Comparison of ENCODE assay signal across 10 mouse cellular contexts in the genomic region with DNA sequence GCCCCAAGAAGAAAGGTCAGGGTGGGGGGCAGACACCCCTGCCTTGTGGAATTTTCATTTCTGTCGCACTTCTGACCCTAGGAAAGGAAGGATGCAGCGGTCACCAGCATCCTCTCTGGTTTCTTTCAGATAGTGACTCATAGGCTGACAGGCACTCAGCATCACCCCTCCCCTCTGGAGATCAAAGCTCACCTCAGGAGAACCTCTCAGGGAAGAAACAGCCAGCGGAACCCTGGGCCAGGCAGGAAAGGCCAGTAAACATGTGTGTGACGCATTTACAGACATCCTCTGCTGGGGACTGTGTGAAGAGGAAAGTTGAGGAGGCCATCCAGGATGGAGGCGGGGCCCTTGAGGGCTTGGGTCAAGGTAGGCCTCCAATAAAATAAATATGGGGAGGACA. TPM values are rescaled to one million over a fixed set of nuclear protein-coding genes. Genes with fewer than 3 reads are reported as not detected.
A peak's percentile ranks its signal among the peaks of the same experiment; 100 is the strongest.
DNase-seq lines count a peak whose midpoint lies in the region; ATAC-seq and TF ChIP-seq lines count a peak whose summit lies in the region.
"Had no signal": no experiment of that assay in that cellular context is flagged by ENCODE, and none has a peak within 500 bp of the region (broad histone marks: within the 10 kb centered on the region; RNA-seq: fewer than 3 reads in every experiment).

No protein-coding gene starts in this region.

- no peak for TF ChIP-seq CTCF in lung, adult 2 months (IDR thresholded peaks at IDR 0.05; ENCODE audit: insufficient read depth, low read length)

- H3K4me3 ChIP-seq in lung, adult 2 months (replicated peaks; ENCODE audit: extremely low read depth, low read depth, low read length): no peak overlapping the region
- no peak overlapping the region for H3K4me3 ChIP-seq in lung, embryonic 15.5 days
- H3K4me3 ChIP-seq in forebrain, embryonic 15.5 days: no peak overlapping the region
- H3K4me3 ChIP-seq in forebrain, embryonic 14.5 days (ENCODE audit: low read depth, low read length): no peak overlapping the region

- ATAC-seq in lung, embryonic 15.5 days (ENCODE audit: borderline replicate concordance, extremely low read depth, low FRiP score, low TSS enrichment): peak; percentile 57; the same call in 1 of the 2 replicates
- ATAC-seq in forebrain, embryonic 15.5 days (replicated peaks): no peak
- ATAC-seq in forebrain, embryonic 14.5 days: no peak

- H3K27me3 ChIP-seq in lung, embryonic 15.5 days: no peaks in the 10 kb centered on the region
- no peaks in the 10 kb centered on the region for H3K27me3 ChIP-seq in forebrain, embryonic 15.5 days
- H3K27me3 ChIP-seq in forebrain, embryonic 14.5 days (replicated peaks; ENCODE audit: control insufficient read depth, insufficient read depth, low read length): no peaks in the 10 kb centered on the region

- WGBS in lung, adult 2 months: 19% methylated on average over 5 of the region's 5 CpGs
- WGBS in lung, embryonic 15.5 days: 18% methylated on average over 5 of the region's 5 CpGs
- WGBS in forebrain, embryonic 15.5 days: 72% methylated on average over 5 of the region's 5 CpGs
- 75% methylated on average over 5 of the region's 5 CpGs for WGBS in forebrain, embryonic 14.5 days

- no peaks in the 10 kb centered on the region for H3K9me3 ChIP-seq in lung, embryonic 15.5 days
- no peaks in the 10 kb centered on the region for H3K9me3 ChIP-seq in forebrain, embryonic 15.5 days
- no peaks in the 10 kb centered on the region for H3K9me3 ChIP-seq in forebrain, embryonic 14.5 days (replicated peaks; ENCODE audit: control insufficient read depth, low read length)

- no peak overlapping the region for H3K4me2 ChIP-seq in lung, embryonic 15.5 days
- H3K4me2 ChIP-seq in forebrain, embryonic 15.5 days (replicated peaks): no peak overlapping the region
- no peak overlapping the region for H3K4me2 ChIP-seq in forebrain, embryonic 14.5 days (ENCODE audit: low read length)
- H3K4me2 ChIP-seq: hindbrain, embryonic 14.5 days had no signal

- H3K36me3 ChIP-seq in lung, embryonic 15.5 days: no peaks in the 10 kb centered on the region
- H3K36me3 ChIP-seq in forebrain, embryonic 15.5 days: no peaks in the 10 kb centered on the region
- no peaks in the 10 kb centered on the region for H3K36me3 ChIP-seq in forebrain, embryonic 14.5 days (ENCODE audit: control insufficient read depth, insufficient read depth, low read length)

- TF ChIP-seq POLR2A in lung, adult 2 months (IDR thresholded peaks at IDR 0.05; ENCODE audit: borderline replicate concordance, extremely low read depth, low read depth, low read length): no peak

- H3K27ac ChIP-seq in lung, embryonic 15.5 days: no peak overlapping the region
- H3K27ac ChIP-seq in forebrain, embryonic 15.5 days (replicated peaks): no peak overlapping the region
- no peak overlapping the region for H3K27ac ChIP-seq in forebrain, embryonic 14.5 days (ENCODE audit: low read depth, low read length)
- H3K27ac ChIP-seq: hindbrain, embryonic 14.5 days had no signal

- H3K9ac ChIP-seq in lung, embryonic 15.5 days: no peak overlapping the region
- H3K9ac ChIP-seq in forebrain, embryonic 15.5 days (replicated peaks): no peak overlapping the region
- H3K9ac ChIP-seq in forebrain, embryonic 14.5 days (ENCODE audit: low read length): no peak overlapping the region
- H3K9ac ChIP-seq: hindbrain, embryonic 14.5 days had no signal

- DNase-seq in adrenal gland, adult (ENCODE audit: inconsistent age in 2 of 2, low spot score in 1 of 2): peak; percentile 60 to 78
- DNase-seq in adrenal gland, adult 18-20 months (ENCODE audit: low spot score in 2 of 2): no peak
- peak; percentile 30 to 73 for DNase-seq in lung, adult 18-20 months
- no peak for DNase-seq in lung, adult 2 months
- no peak for DNase-seq in forebrain, embryonic 14.5 days (ENCODE audit: low spot score)
- DNase-seq in right cerebral cortex, postnatal 10 days (ENCODE audit: low spot score in 2 of 2): no peak
- DNase-seq: cerebellum, postnatal 25 days had no signal

- H3K4me1 ChIP-seq in lung, adult 2 months (ENCODE audit: control insufficient read depth, insufficient read depth, low read length): peaks cover 8% of the 10 kb centered on the region
- 0 out of 2 replicates have a peak, but pooled peaks cover 4% of the 10 kb centered on the region for H3K4me1 ChIP-seq in lung, embryonic 15.5 days
- no peaks in the 10 kb centered on the region for H3K4me1 ChIP-seq in forebrain, embryonic 15.5 days
- no peaks in the 10 kb centered on the region for H3K4me1 ChIP-seq in forebrain, embryonic 14.5 days (ENCODE audit: control insufficient read depth, insufficient read depth, low read length)

RNA-seq across cellular contexts. Expression of gene Saysd1, which starts 40.3 kb away (rescaled TPM):
- 1 to 10 TPM; 5.1 to 7.8 TPM for total RNA-seq in adrenal gland, adult 18-20 months (2021)
- 9.9 and 11.9 TPM in 2 replicates for polyA plus RNA-seq in lung, adult 2 months (2012; rRNA removed)
- 12.0 and 13.1 TPM in 2 replicates for polyA plus RNA-seq in lung, embryonic 15.5 days (2015; fragmentation: Nextera tagmentation; extraction: Ambion mirVana)
- 15.0 and 15.4 TPM in 2 replicates for polyA plus RNA-seq in forebrain, embryonic 15.5 days (2015; fragmentation: Nextera tagmentation; extraction: Ambion mirVana)
- 18.4 and 19.3 TPM in 2 replicates for polyA plus RNA-seq in forebrain, embryonic 14.5 days (2014; fragmentation: Nextera tagmentation; extraction: Ambion mirVana)

Comparison
In these comparisons a context has a peak if more than half of its experiments do, and no peak if none do; other contexts are left out.
1. DNase-seq: peak in adrenal gland, adult (2 of 2) and lung, adult 18-20 months (2 of 2); none in adrenal gland, adult 18-20 months (0 of 2), lung, adult 2 months (single experiment), forebrain, embryonic 14.5 days (single experiment) and right cerebral cortex, postnatal 10 days (0 of 2).